Mouse (Mus musculus) NIH3T3 (cell line): ENCODE data around the gene Wnk4.

Experiments used
- DNase-seq: peaks from one replicate; pipeline ENCODE4 v3.0.0-alpha.2; 2012; ENCODE audit warnings: low read depth

Gene Wnk4

GRCm38 (mm10) chr11:101259948-101260825 lies at the start of gene Wnk4:
TSS of gene Wnk4 (plus strand) at chr11:101260567.
- peak; percentile 84 for DNase-seq

GRCm38 (mm10) chr11:101211970-101212369 lies 48.4 kb upstream of the Wnk4 start:
- DNase-seq = peak; percentile 93

GRCm38 (mm10) chr11:101216936-101217335 lies 43.4 kb upstream of the Wnk4 start:
- DNase-seq = no peak

- no peak for DNase-seq
Measured at GRCm38 (mm10) chr11:101218436-101219055, 41.8 kb upstream of the Wnk4 start.

GRCm38 (mm10) chr11:101220853-101221252 lies 39.5 kb upstream of the Wnk4 start:
- no peak for DNase-seq

GRCm38 (mm10) chr11:101221306-101221986 lies 38.9 kb upstream of the Wnk4 start:
- peak; percentile 27 for DNase-seq

- no peak for DNase-seq
Measured at GRCm38 (mm10) chr11:101224337-101224736, 36.0 kb upstream of the Wnk4 start.

- DNase-seq = no peak
Measured at GRCm38 (mm10) chr11:101225331-101226064, 34.9 kb upstream of the Wnk4 start.

GRCm38 (mm10) chr11:101226065-101226701 lies 34.2 kb upstream of the Wnk4 start, which contains the start of gene Ezh1:
TSS of gene Ezh1 (minus strand) at chr11:101226463.
- DNase-seq = peak; percentile 87

GRCm38 (mm10) chr11:101229361-101229900 lies 30.9 kb upstream of the Wnk4 start:
- peak; percentile 31 for DNase-seq

- DNase-seq = peak; percentile 76
Measured at GRCm38 (mm10) chr11:101230061-101230511, 30.3 kb upstream of the Wnk4 start.

GRCm38 (mm10) chr11:101230526-101230925 lies 29.8 kb upstream of the Wnk4 start:
- no peak for DNase-seq

- DNase-seq = peak; percentile 26
Measured at GRCm38 (mm10) chr11:101230991-101231871, 29.1 kb upstream of the Wnk4 start.

GRCm38 (mm10) chr11:101232010-101232839 lies 28.1 kb upstream of the Wnk4 start:
- peak; percentile 44 for DNase-seq

- no peak for DNase-seq
Measured at GRCm38 (mm10) chr11:101233240-101233639, 27.1 kb upstream of the Wnk4 start.

- DNase-seq = no peak
Measured at GRCm38 (mm10) chr11:101234124-101234523, 26.2 kb upstream of the Wnk4 start.

GRCm38 (mm10) chr11:101235429-101235828 lies 24.9 kb upstream of the Wnk4 start:
- no peak for DNase-seq

- DNase-seq = no peak
Measured at GRCm38 (mm10) chr11:101236782-101237181, 23.6 kb upstream of the Wnk4 start.

GRCm38 (mm10) chr11:101238071-101238647 lies 22.2 kb upstream of the Wnk4 start:
- DNase-seq = peak; percentile 42
